Mouse (Mus musculus) liver, adult (tissue): ENCODE data around the gene Arhgap11a.

Experiments used
- GATA4 ChIP-seq: IDR thresholded peaks from 2 replicates; pipeline ENCODE4 v1.6.1; 2014; ENCODE audit warnings: mild to moderate bottlenecking, low read length; ENCODE audit not compliant: insufficient replicate concordance

The Arhgap11a gene

GRCm38 (mm10) chr2:113788821-113789387 is 59.6 kb downstream of the Arhgap11a start:
- no peak for TF ChIP-seq GATA4

GRCm38 (mm10) chr2:113787882-113788281 is 60.6 kb downstream of the Arhgap11a start:
- no peak for TF ChIP-seq GATA4

- no peak for TF ChIP-seq GATA4
These were observed 63.6 kb downstream of the Arhgap11a start for GRCm38 (mm10) chr2:113784851-113785250.

GRCm38 (mm10) chr2:113781521-113781920 is 66.9 kb downstream of the Arhgap11a start:
- no peak for TF ChIP-seq GATA4
